Mouse (Mus musculus) heart, embryonic 10.5 days (tissue): ENCODE results near the gene Map4k4. TPM values are rescaled to one million over a fixed set of nuclear protein-coding genes. Genes with fewer than 3 reads are reported as not detected.

Source experiments
- DNase-seq: peaks from one replicate; pipeline ENCODE4 v3.0.0-alpha.2; 2017; ENCODE audit warnings: low spot score
- H3K27ac ChIP-seq: fragments of 300-500 bp; sonication (generic); 2 replicates; pipeline ENCODE4 v1.5.1; 2016; ENCODE audit warnings: mild to moderate bottlenecking
- H3K27me3 ChIP-seq: fragments of 300-500 bp; sonication (generic); 2 replicates; pipeline ENCODE4 v1.6.1; 2016; ENCODE audit warnings: mild to moderate bottlenecking; ENCODE audit not compliant: poor library complexity, insufficient read depth, severe bottlenecking
- H3K36me3 ChIP-seq: fragments of 300-500 bp; sonication (generic); 2 replicates; pipeline ENCODE4 v1.6.1; 2016; ENCODE audit warnings: mild to moderate bottlenecking, moderate library complexity
- H3K4me1 ChIP-seq: fragments of 300-500 bp; sonication (generic); 2 replicates; pipeline ENCODE4 v1.6.1; 2016; ENCODE audit warnings: mild to moderate bottlenecking
- H3K4me3 ChIP-seq: fragments of 300-500 bp; sonication (generic); 2 replicates; pipeline ENCODE4 v1.5.1; 2016; ENCODE audit warnings: mild to moderate bottlenecking, moderate library complexity
- H3K9me3 ChIP-seq: fragments of 300-500 bp; sonication (generic); 2 replicates; pipeline ENCODE4 v1.6.1; 2016; ENCODE audit warnings: mild to moderate bottlenecking, moderate library complexity
- WGBS: fragments of 180-500 bp; shearing (Covaris S2); methylation state at CpG from one replicate; pipeline ENCODE4 v1.1.7; 2016; 5-methylcytosine and 5-hydroxymethylcytosine counted together
- polyA plus RNA-seq: library from polyadenylated mRNA; unstranded; fragments of >200 nt; fragmentation: Nextera tagmentation; extraction: Ambion mirVana; gene quantifications from 2 replicates; pipeline ENCODE4 v1.2.1, GENCODE M21; 2016

The Map4k4 gene
- polyA plus RNA-seq, 1 experiment from 2014 or later, result 24.7 TPM

GRCm38 (mm10) chr1:40029597-40029996, 128.9 kb downstream of the Map4k4 start:
- Histone ChIP-seq H3K27me3 (no peaks in the 10 kb centered on the region), H3K4me3 (no peak overlapping the region), H3K36me3 (peaks cover 36% of the 10 kb centered on the region), H3K4me1 (peaks cover 9% of the 10 kb centered on the region; the same call in 1 of the 2 replicates), H3K27ac (no peak overlapping the region), H3K9me3 (no peaks in the 10 kb centered on the region)
- WGBS, result 92% methylated on average over 5 of the region's 5 CpGs
- no peak for DNase-seq

DNA sequence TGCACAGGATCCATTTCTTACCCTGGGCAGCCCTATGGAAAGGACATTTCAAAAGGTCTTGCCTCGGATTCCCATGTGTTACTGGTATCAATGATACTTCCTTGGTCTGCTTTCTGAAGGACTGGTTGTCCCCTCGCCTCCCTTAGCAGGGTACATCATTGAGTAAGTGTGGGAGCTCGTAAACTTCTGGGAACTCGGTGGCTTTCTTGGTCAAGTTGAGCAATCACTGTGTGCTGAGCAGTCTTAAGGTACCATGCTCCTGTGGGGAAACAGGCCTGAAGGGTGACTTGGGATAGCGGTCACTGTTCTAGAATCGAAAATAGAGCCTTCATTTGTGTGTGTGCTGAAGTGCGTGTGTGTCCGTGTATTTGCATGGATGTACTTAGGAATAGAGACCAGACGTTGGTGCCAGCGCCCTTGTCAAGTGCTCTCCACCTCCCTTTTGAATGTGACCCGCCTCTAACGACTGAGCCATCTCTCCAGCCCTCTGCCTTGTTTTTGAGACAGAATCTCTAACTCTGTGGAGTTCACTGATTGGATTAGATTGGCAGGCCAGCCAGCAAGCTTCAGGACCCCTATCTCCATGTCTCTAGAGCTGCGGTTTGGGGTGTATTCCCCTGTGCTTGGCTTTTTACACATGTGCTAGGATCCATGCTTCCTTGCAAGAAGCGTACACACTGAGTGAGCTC, 129.7 kb downstream of the Map4k4 start:
- no peaks in the 10 kb centered on the region for H3K27me3 ChIP-seq
- peaks cover 28% of the 10 kb centered on the region for H3K36me3 ChIP-seq
- H3K4me3 ChIP-seq, result no peak overlapping the region
- WGBS, result 82% methylated on average over 14 of the region's 14 CpGs
- H3K9me3 ChIP-seq, result no peaks in the 10 kb centered on the region
- peaks cover 9% of the 10 kb centered on the region; the same call in 1 of the 2 replicates for H3K4me1 ChIP-seq
- no peak for DNase-seq
- H3K27ac ChIP-seq, result no peak overlapping the region

DNA sequence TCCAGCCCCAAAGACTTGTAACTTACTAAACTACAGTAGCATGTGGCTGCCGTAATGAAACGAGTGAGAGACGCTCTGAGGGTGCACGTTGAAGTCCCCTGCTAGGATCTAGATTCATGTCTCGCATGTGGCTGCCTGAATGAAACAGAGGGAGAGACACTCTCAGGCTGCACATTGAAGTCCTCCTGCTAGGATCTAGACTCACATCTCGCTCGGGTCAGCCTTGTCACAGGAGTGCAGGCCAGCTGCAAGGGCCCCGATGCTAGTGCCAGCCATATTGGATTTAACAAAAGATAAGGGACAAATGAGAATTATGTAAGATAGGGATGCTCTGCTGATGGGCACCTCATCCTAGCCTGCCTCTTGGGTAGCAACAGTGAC, 130.3 kb downstream of the Map4k4 start:
- no peak overlapping the region for H3K27ac ChIP-seq
- H3K4me3 ChIP-seq, result no peak overlapping the region
- no peaks in the 10 kb centered on the region for H3K9me3 ChIP-seq
- no peak for DNase-seq
- no peaks in the 10 kb centered on the region for H3K27me3 ChIP-seq
- H3K4me1 ChIP-seq, result peaks cover 9% of the 10 kb centered on the region; the same call in 1 of the 2 replicates
- peaks cover 23% of the 10 kb centered on the region for H3K36me3 ChIP-seq
- 87% methylated on average over 8 of the region's 8 CpGs for WGBS

DNA sequence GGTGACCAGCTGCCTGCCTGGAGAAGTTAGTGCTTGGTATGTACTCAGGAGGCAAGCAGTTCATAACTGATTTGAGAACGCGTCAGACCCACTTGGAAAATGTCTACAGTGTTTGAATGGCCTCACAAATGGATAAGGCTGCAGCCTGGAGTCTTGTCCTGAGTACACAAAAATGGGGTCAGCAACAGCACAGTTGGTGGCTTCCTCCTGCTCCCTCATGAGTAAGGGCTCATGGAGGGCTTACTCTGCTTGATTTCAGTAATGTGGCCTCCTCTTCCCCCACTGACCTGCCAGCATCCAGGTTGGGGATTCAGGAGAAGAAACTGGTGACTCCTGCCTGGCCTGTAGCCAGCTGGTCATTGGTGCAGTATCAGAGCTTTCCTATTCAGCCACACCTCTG, 130.9 kb downstream of the Map4k4 start:
- no peaks in the 10 kb centered on the region for H3K9me3 ChIP-seq
- H3K27ac ChIP-seq, result no peak overlapping the region
- no peaks in the 10 kb centered on the region for H3K27me3 ChIP-seq
- 85% methylated on average over 2 of the region's 2 CpGs for WGBS
- H3K36me3 ChIP-seq, result peaks cover 17% of the 10 kb centered on the region
- H3K4me1 ChIP-seq, result peaks cover 9% of the 10 kb centered on the region; the same call in 1 of the 2 replicates
- no peak for DNase-seq
- no peak overlapping the region for H3K4me3 ChIP-seq

DNA sequence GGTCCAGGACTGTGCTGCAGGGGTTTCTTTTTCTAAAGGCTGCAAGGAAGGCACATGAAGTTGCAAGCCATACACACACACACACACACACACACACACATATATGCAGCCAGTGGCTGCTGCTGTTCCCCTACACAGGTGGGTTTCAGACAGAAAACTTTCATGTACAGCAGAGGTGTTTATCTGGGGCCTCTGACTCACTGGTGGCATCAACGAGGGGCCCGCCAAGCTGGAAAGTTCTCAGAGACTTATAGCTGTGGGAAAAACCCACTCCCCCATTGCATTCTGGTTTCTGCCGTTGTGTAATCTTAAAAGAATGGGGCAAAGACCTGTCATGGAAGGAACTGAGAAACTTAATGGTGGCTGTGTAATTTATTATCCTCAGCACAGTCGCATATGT, 132.6 kb downstream of the Map4k4 start:
- peaks cover 9% of the 10 kb centered on the region; the same call in 1 of the 2 replicates for H3K4me1 ChIP-seq
- no peak overlapping the region for H3K27ac ChIP-seq
- DNase-seq, result no peak
- H3K9me3 ChIP-seq, result no peaks in the 10 kb centered on the region
- H3K27me3 ChIP-seq, result no peaks in the 10 kb centered on the region
- no peak overlapping the region for H3K4me3 ChIP-seq
- WGBS, result 76% methylated on average over 4 of the region's 4 CpGs
- 0 out of 2 replicates have a peak, but pooled peaks cover under 1% of the 10 kb centered on the region for H3K36me3 ChIP-seq

GRCm38 (mm10) chr1:40033743-40034420, 133.2 kb downstream of the Map4k4 start:
- no peak for DNase-seq
- no peak overlapping the region for H3K27ac ChIP-seq
- H3K27me3 ChIP-seq, result no peaks in the 10 kb centered on the region
- peaks cover 9% of the 10 kb centered on the region; the same call in 1 of the 2 replicates for H3K4me1 ChIP-seq
- no peak overlapping the region for H3K4me3 ChIP-seq
- no peaks in the 10 kb centered on the region for H3K36me3 ChIP-seq
- WGBS, result 72% methylated on average over 12 of the region's 12 CpGs
- no peaks in the 10 kb centered on the region for H3K9me3 ChIP-seq

- no peaks in the 10 kb centered on the region for H3K27me3 ChIP-seq
- peaks cover 9% of the 10 kb centered on the region; the same call in 1 of the 2 replicates for H3K4me1 ChIP-seq
- no peak overlapping the region for H3K27ac ChIP-seq
- H3K36me3 ChIP-seq, result no peaks in the 10 kb centered on the region
- WGBS, result 86% methylated on average over 6 of the region's 6 CpGs
- no peak overlapping the region for H3K4me3 ChIP-seq
- no peaks in the 10 kb centered on the region for H3K9me3 ChIP-seq
- no peak for DNase-seq
Measured at GRCm38 (mm10) chr1:40037831-40038230, 137.1 kb downstream of the Map4k4 start.

- Histone ChIP-seq H3K4me1 (no peaks in the 10 kb centered on the region), H3K9me3 (no peaks in the 10 kb centered on the region), H3K36me3 (no peaks in the 10 kb centered on the region), H3K4me3 (no peak overlapping the region), H3K27me3 (no peaks in the 10 kb centered on the region), H3K27ac (no peak overlapping the region)
- no peak for DNase-seq
- WGBS, result 75% methylated on average over 6 of the region's 6 CpGs
Measured at GRCm38 (mm10) chr1:40045686-40046085, 145.0 kb downstream of the Map4k4 start.

DNA sequence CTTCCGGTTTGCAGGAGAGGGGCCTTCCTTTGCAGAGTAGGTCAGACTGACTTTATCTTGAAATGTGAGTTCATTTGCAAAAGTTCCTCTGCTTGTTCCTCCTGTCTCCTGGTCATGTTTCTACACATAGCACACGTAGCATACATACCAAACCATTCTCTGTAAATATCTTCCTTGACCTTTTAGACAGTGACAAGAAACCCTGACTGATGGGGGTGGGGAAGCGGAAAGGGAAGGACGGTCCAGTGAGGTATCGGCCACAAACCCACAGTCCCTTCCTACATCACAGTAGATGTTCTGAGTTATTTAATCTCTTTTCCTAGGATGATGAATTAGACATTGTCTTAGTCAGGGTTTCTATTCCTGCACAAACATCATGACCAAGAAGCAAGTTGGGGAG, 145.9 kb downstream of the Map4k4 start:
- Histone ChIP-seq H3K4me1 (no peaks in the 10 kb centered on the region), H3K27me3 (no peaks in the 10 kb centered on the region), H3K27ac (no peak overlapping the region), H3K4me3 (no peak overlapping the region), H3K9me3 (no peaks in the 10 kb centered on the region), H3K36me3 (no peaks in the 10 kb centered on the region)
- no peak for DNase-seq
- 74% methylated on average over 5 of the region's 5 CpGs for WGBS

GRCm38 (mm10) chr1:40051157-40051556, 150.4 kb downstream of the Map4k4 start:
- 93% methylated on average over 6 of the region's 6 CpGs for WGBS
- Histone ChIP-seq H3K27ac (no peak overlapping the region), H3K4me3 (no peak overlapping the region), H3K36me3 (no peaks in the 10 kb centered on the region), H3K9me3 (no peaks in the 10 kb centered on the region), H3K4me1 (no peaks in the 10 kb centered on the region), H3K27me3 (no peaks in the 10 kb centered on the region)
- DNase-seq, result no peak

DNA sequence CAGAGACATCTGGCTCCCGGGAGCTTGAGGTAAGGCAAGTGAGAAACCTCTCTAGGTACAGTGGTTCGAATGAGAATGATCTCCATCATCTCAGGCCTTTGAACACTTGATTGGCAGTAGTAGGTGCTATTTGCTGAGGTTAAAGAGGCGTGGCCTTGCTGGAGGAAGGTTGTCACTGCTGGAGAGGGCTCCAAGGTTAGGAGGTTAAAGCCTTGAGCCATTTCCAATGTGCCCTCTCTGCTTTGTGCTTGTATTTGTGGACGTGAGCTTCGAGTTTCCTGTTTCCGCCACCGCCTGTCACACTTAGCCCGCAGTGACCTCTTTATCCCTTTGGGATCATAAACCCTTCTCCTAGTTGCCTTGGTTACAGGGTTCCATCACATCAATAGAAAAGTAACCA, 151.4 kb downstream of the Map4k4 start:
- H3K9me3 ChIP-seq, result no peaks in the 10 kb centered on the region
- 63% methylated on average over 8 of the region's 8 CpGs for WGBS

DNA sequence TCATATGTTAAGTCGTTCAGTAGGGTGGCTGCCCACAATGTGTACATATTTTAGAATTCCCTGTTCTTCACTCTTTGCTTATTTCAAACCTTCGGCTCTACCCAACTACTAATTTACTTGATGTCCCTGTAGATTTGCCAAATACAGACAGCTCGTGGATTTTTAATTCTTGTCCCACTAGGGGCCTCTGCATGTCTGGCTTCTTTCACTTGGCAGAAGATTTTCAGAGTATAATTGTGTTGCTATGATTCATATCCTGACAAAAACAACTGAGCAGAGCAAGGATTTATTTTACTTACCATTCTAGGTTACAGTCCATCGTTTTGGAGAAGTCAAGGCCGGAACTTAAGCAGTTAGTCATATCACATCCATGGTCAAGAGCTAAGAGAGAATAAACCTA, 152.4 kb downstream of the Map4k4 start:
- Histone ChIP-seq H3K9me3 (no peaks in the 10 kb centered on the region), H3K4me1 (peaks cover 11% of the 10 kb centered on the region), H3K27ac (no peak overlapping the region), H3K36me3 (no peaks in the 10 kb centered on the region), H3K27me3 (no peaks in the 10 kb centered on the region), H3K4me3 (no peak overlapping the region)
- 78% methylated on average over 5 of the region's 5 CpGs for WGBS
- no peak for DNase-seq

More for the DNA sequence above, 151.4 kb downstream of the Map4k4 start:
- peaks cover 2% of the 10 kb centered on the region for H3K4me1 ChIP-seq
- no peak for DNase-seq
- no peak overlapping the region for H3K4me3 ChIP-seq
- H3K27ac ChIP-seq, result no peak overlapping the region
- H3K36me3 ChIP-seq, result no peaks in the 10 kb centered on the region
- no peaks in the 10 kb centered on the region for H3K27me3 ChIP-seq

- H3K27me3 ChIP-seq, result no peaks in the 10 kb centered on the region
- no peaks in the 10 kb centered on the region for H3K9me3 ChIP-seq
- no peak for DNase-seq
- no peaks in the 10 kb centered on the region for H3K36me3 ChIP-seq
- no peak overlapping the region for H3K27ac ChIP-seq
- peaks cover 11% of the 10 kb centered on the region for H3K4me1 ChIP-seq
- no peak overlapping the region for H3K4me3 ChIP-seq
- WGBS, result 81% methylated on average over 7 of the region's 7 CpGs
Measured at GRCm38 (mm10) chr1:40055051-40055450, 154.3 kb downstream of the Map4k4 start.
